Mouse (Mus musculus) CH12.LX (cell line): ENCODE data around the gene Larp1. TPM values are rescaled to one million over a fixed set of nuclear protein-coding genes. Genes with fewer than 3 reads are reported as not detected.

Experiments used
- DNase-seq: peaks from one replicate; pipeline ENCODE4 v3.0.0-alpha.2; 2013; ENCODE audit errors: extremely low read depth
- H3K27ac ChIP-seq: 2 replicates; pipeline ENCODE4 v1.5.1; 2012; ENCODE audit warnings: low read depth, mild to moderate bottlenecking, control low read depth, moderate library complexity; ENCODE audit not compliant: insufficient read depth
- H3K27me3 ChIP-seq: replicated peaks from 2 replicates; pipeline ENCODE3; 2012; ENCODE audit warnings: inconsistent platforms
- H3K36me3 ChIP-seq, 2 experiments: replicated peaks in 1 of 2; 2 replicates each; pipeline versions ENCODE3 to v1.6.1; 2012; ENCODE audit warnings: inconsistent platforms in 1 of 2, low read length in 1 of 2, mild to moderate bottlenecking in 1 of 2, mixed read lengths in 1 of 2, moderate library complexity in 1 of 2; ENCODE audit not compliant: control insufficient read depth in 1 of 2, insufficient read depth in 1 of 2
- H3K4me1 ChIP-seq, 2 experiments: 2 replicates each; pipeline ENCODE4 v1.6.1; 2012; ENCODE audit warnings: inconsistent platforms in 1 of 2, moderate library complexity in 1 of 2; ENCODE audit not compliant: insufficient read depth in 2 of 2, control insufficient read depth in 1 of 2
- H3K4me2 ChIP-seq: 2 replicates; pipeline ENCODE4 v1.6.1; 2012; ENCODE audit warnings: low read depth, mild to moderate bottlenecking, control low read depth; ENCODE audit not compliant: poor library complexity, insufficient read depth, severe bottlenecking
- H3K4me3 ChIP-seq, 3 experiments: fragments of 150-350 bp in 1 of 3; sonication (generic) in 1 of 3; replicated peaks in 1 of 3; 2 replicates each; pipeline versions ENCODE3 to v1.5.1; 2011 to 2012; ENCODE audit warnings: low read depth in 2 of 3, low read length in 2 of 3, mild to moderate bottlenecking in 2 of 3, moderate library complexity in 2 of 3, control low read depth in 1 of 3, improper control_type of control experiment in 1 of 3, inconsistent platforms in 1 of 3, mixed read lengths in 1 of 3; ENCODE audit not compliant: poor library complexity in 1 of 3
- H3K79me2 ChIP-seq: replicated peaks from 2 replicates; pipeline ENCODE4 v1.6.1; 2012; ENCODE audit warnings: mild to moderate bottlenecking, moderate library complexity; ENCODE audit not compliant: control insufficient read depth, poor library complexity, insufficient read depth, severe bottlenecking; ENCODE audit errors: extremely low read depth
- H3K9ac ChIP-seq: 2 replicates; pipeline ENCODE4 v1.6.1; 2012; ENCODE audit warnings: low read depth, mild to moderate bottlenecking, control low read depth, moderate library complexity; ENCODE audit not compliant: insufficient read depth
- H3K9me3 ChIP-seq: replicated peaks from 2 replicates; pipeline ENCODE3; 2012; ENCODE audit warnings: low read length, inconsistent platforms, mixed read lengths
- CHD1 ChIP-seq: IDR thresholded peaks from 2 replicates; pipeline ENCODE4 v1.6.1; 2012; ENCODE audit warnings: low read depth, low read length, improper control_type of control experiment, inconsistent platforms
- E2F4 ChIP-seq: IDR thresholded peaks from 2 replicates; pipeline ENCODE4 v1.6.1; 2011; ENCODE audit warnings: low read depth, low read length, improper control_type of control experiment; ENCODE audit not compliant: insufficient replicate concordance
- ELF1 ChIP-seq: IDR thresholded peaks from 2 replicates; pipeline ENCODE4 v1.6.1; 2014; ENCODE audit warnings: low read depth, mild to moderate bottlenecking, inconsistent platforms, low read length, improper control_type of control experiment
- EP300 ChIP-seq: IDR thresholded peaks from 2 replicates; pipeline ENCODE4 v1.6.1; 2011; ENCODE audit warnings: low read length, improper control_type of control experiment
- MAZ ChIP-seq: IDR thresholded peaks from 2 replicates; pipeline ENCODE4 v1.6.1; 2012; ENCODE audit warnings: low read depth, mild to moderate bottlenecking, inconsistent platforms, low read length, improper control_type of control experiment, moderate library complexity
- NELFE ChIP-seq: IDR thresholded peaks from 2 replicates; pipeline ENCODE4 v1.6.1; 2011; ENCODE audit warnings: low read depth, low read length, improper control_type of control experiment
- RCOR1 ChIP-seq: conservative IDR thresholded peaks from 2 replicates; pipeline ENCODE4 v1.6.1; 2012; ENCODE audit warnings: low read depth, mild to moderate bottlenecking, inconsistent platforms, low read length, improper control_type of control experiment
- SIN3A ChIP-seq: IDR thresholded peaks from 2 replicates; pipeline ENCODE4 v1.6.1; 2012; ENCODE audit warnings: low read length, improper control_type of control experiment, inconsistent platforms
- TCF12 ChIP-seq: IDR thresholded peaks from 2 replicates; pipeline ENCODE4 v1.6.1; 2014; ENCODE audit warnings: low read depth, mild to moderate bottlenecking, inconsistent platforms, low read length, improper control_type of control experiment
- USF2 ChIP-seq: conservative IDR thresholded peaks from 2 replicates; pipeline ENCODE4 v1.6.1; 2011; ENCODE audit warnings: low read depth, low read length, improper control_type of control experiment
- dilution Hi-C: fragments of 300-500 bp; cut with MboI; formaldehyde crosslinking; loops from 2 replicates; pipeline ENCODE4 v1.14.3; 2020; ENCODE audit warnings: low sequenced_read_pairs; ENCODE audit not compliant: extremely low pct_unique_long_range_greater_than_20kb, extremely low pct_ligation_motif_present
- in situ Hi-C: fragments of 300-500 bp; cut with MboI; formaldehyde crosslinking; loops from 3 replicates; pipeline ENCODE4 v1.14.3; 2019; ENCODE audit warnings: low sequenced_read_pairs, low pct_ligation_motif_present, low pct_unique_long_range_greater_than_20kb, mixed read lengths
- polyA plus RNA-seq: library from polyadenylated mRNA; unstranded; fragments of >175 nt; gene quantifications from 2 replicates; pipeline ENCODE4 v1.2.1, GENCODE M21; 2012; ENCODE audit warnings: low read depth; ENCODE audit not compliant: insufficient read length
- total RNA-seq, 2 experiments: library from RNA; depleted of rRNA; stranded (reverse); fragments of 300-350 nt in 1 of 2; fragments of >200 nt in 1 of 2; gene quantifications; 2 replicates each; pipeline ENCODE4 v1.2.3; 2012 to 2014

Gene Larp1
- total and polyA plus RNA-seq, 3 experiments, result 38.2 to 284 (median 94.1) TPM

- dilution Hi-C loops (no loop called here), in situ Hi-C loops (no loop called here)
These were observed 88.2 kb downstream of the Larp1 start for GRCm38 (mm10) chr11:58096821-58097620.

DNA sequence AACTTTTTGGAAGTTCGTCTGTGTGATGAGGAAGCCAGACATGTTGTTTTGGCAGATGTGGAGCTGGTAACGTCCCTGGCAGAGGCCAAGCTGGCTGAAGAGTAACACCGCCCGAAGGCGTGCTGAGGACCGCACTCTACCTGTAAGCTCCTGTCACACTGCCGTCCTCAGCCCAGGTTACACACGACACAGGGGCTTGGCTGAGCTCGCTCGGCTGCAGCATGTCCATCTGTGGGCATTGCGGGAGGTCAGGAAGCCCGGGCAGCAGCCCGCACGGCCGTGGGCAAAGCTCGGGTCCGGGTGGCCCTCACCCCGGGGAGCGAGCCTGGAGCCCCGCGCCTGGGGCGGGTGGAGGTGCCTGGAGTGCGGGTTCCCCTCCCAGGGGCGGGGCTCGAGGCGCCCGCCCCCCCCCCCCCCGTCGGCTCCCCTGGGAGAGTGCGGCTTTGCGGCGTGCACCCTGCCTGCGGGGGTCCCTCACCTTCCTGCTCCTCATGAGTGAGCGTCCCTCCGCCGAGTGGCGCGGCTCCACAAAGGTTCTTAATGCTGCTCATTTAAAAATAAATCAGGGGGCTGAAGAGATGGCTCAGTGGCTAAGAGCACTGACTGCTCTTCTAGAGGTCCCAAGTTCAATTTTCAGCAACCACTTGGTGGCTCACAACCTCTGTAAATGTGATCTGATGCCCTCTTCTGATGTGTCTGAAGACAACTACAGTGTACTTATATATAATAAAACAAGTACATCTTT lies 88.9 kb downstream of the Larp1 start:
- Histone ChIP-seq H3K9ac (no peak overlapping the region; the same call in 1 of the 2 replicates), H3K4me3 (peak overlapping the region in 2 of 3 experiments; percentile 31 to 55), H3K4me1 (peaks cover 8 to 34% of the 10 kb centered on the region in 2 experiments), H3K4me2 (peak overlapping the region; percentile 77), H3K9me3 (no peaks in the 10 kb centered on the region), H3K27me3 (no peaks in the 10 kb centered on the region), H3K27ac (no peak overlapping the region), H3K36me3 (no peaks in the 10 kb centered on the region), H3K79me2 (no peaks in the 10 kb centered on the region)
- in situ Hi-C loops, result no loop called here
- DNase-seq, result no peak
- dilution Hi-C loops, result no loop called here
- TF ChIP-seq TCF12 (0 out of 2 replicates have a peak, but pooled peaks have one; percentile 3), NELFE (0 out of 2 replicates have a peak, but pooled peaks have one; percentile 9), CHD1 (no peak), MAZ (peak; percentile 42; the same call in 1 of the 2 replicates), USF2 (no peak), RCOR1 (0 out of 2 replicates have a peak, but pooled peaks have one; percentile 0), E2F4 (no peak), SIN3A (peak; percentile 47; the same call in 1 of the 2 replicates)

More at GRCm38 (mm10) chr11:58096821-58097620, 88.2 kb downstream of the Larp1 start:
- no peaks in the 10 kb centered on the region for H3K36me3 ChIP-seq
- 0 out of 2 replicates have a peak, but pooled peaks have one; percentile 0 for TF ChIP-seq EP300
- TF ChIP-seq ELF1, result no peak
- H3K79me2 ChIP-seq, result no peaks in the 10 kb centered on the region
- H3K4me2 ChIP-seq, result peak overlapping the region; percentile 77
- no peak for DNase-seq
- peaks cover 9 to 33% of the 10 kb centered on the region in 2 experiments for H3K4me1 ChIP-seq
- no peak overlapping the region for H3K9ac ChIP-seq
- no peaks in the 10 kb centered on the region for H3K27me3 ChIP-seq
- H3K4me3 ChIP-seq, result peak overlapping the region in 2 of 3 experiments; percentile 31 to 55
- H3K27ac ChIP-seq, result no peak overlapping the region
- H3K9me3 ChIP-seq, result no peaks in the 10 kb centered on the region
